Mouse (Mus musculus) bone marrow, adult 2 months (tissue): ENCODE measurements around the gene Muc4. TPM values are rescaled to one million over a fixed set of nuclear protein-coding genes. Genes with fewer than 3 reads are reported as not detected.

Source experiments
- H3K27ac ChIP-seq: fragments of 200-500 bp; 2 replicates; pipeline ENCODE4 v1.5.1; 2012; ENCODE audit warnings: low read depth, mild to moderate bottlenecking, control low read depth, inconsistent platforms, low read length; ENCODE audit not compliant: control insufficient read depth, poor library complexity, insufficient read depth
- H3K4me1 ChIP-seq: fragments of 200-500 bp; 2 replicates; pipeline ENCODE4 v1.6.1; 2011; ENCODE audit warnings: low read length; ENCODE audit not compliant: control insufficient read depth, insufficient read depth
- H3K4me3 ChIP-seq: fragments of 200-500 bp; replicated peaks from 2 replicates; pipeline ENCODE3; 2011; ENCODE audit warnings: mild to moderate bottlenecking, low read depth, low read length, control low read depth; ENCODE audit not compliant: control insufficient read depth
- CTCF ChIP-seq: fragments of 200-500 bp; IDR thresholded peaks from 2 replicates; pipeline ENCODE4 v1.5.1; 2011; ENCODE audit warnings: low read length, control low read depth; ENCODE audit not compliant: control insufficient read depth, insufficient read depth
- POLR2A ChIP-seq: fragments of 200-500 bp; IDR thresholded peaks from 2 replicates; pipeline ENCODE4 v1.6.1; 2011; ENCODE audit warnings: low read depth, mild to moderate bottlenecking, control low read depth, low read length, borderline replicate concordance; ENCODE audit not compliant: control insufficient read depth
- WGBS: fragments of 180-500 bp; shearing (Covaris S2); methylation state at CpG from one replicate; pipeline ENCODE4 v1.1.7; 2018; 5-methylcytosine and 5-hydroxymethylcytosine counted together
- polyA plus RNA-seq: library from polyadenylated mRNA; stranded (reverse); fragments of >200 nt; gene quantifications from 2 replicates; pipeline ENCODE4 v1.2.4, GENCODE M21; 2011; ENCODE audit warnings: low replicate concordance; ENCODE audit not compliant: missing spikeins, insufficient read depth, insufficient read length

Muc4 gene
- polyA plus RNA-seq, 1 experiment: not detected

- no peak overlapping the region for H3K27ac ChIP-seq
- no peak overlapping the region for H3K4me3 ChIP-seq
- H3K4me1 ChIP-seq: peaks cover 3% of the 10 kb centered on the region
- 82% methylated on average over 12 of the region's 12 CpGs for WGBS
- no peak for TF ChIP-seq POLR2A
- no peak for TF ChIP-seq CTCF
These were observed 89.7 kb downstream of the Muc4 start for GRCm38 (mm10) chr16:32825380-32825779.

- WGBS: 93% methylated on average over 11 of the region's 11 CpGs
- no peak overlapping the region for H3K4me3 ChIP-seq
- no peak overlapping the region for H3K27ac ChIP-seq
- TF ChIP-seq CTCF (no peak), POLR2A (no peak)
- peaks cover 3% of the 10 kb centered on the region for H3K4me1 ChIP-seq
These were observed 90.8 kb downstream of the Muc4 start for GRCm38 (mm10) chr16:32826521-32826920.

GRCm38 (mm10) chr16:32829104-32829503, 93.4 kb downstream of the Muc4 start:
- 87% methylated on average over 11 of the region's 11 CpGs for WGBS
- Histone ChIP-seq H3K4me1 (no peaks in the 10 kb centered on the region), H3K4me3 (no peak overlapping the region), H3K27ac (no peak overlapping the region)
- TF ChIP-seq CTCF (no peak), POLR2A (no peak)

- TF ChIP-seq POLR2A: no peak
- no peak for TF ChIP-seq CTCF
- WGBS: 88% methylated on average over 4 of the region's 4 CpGs
- Histone ChIP-seq H3K4me3 (no peak overlapping the region), H3K27ac (no peak overlapping the region), H3K4me1 (no peaks in the 10 kb centered on the region)
These were observed 95.8 kb downstream of the Muc4 start for GRCm38 (mm10) chr16:32831501-32831900.

Other genes starting within 250 kb of the Muc4 start
- not detected in 2 replicates for gene Slc51a, start 248.0 kb upstream of the Muc4 start, polyA plus RNA-seq
- not detected in 2 replicates for gene Zdhhc19, start 239.6 kb upstream of the Muc4 start, polyA plus RNA-seq
- 210 and 334 TPM in 2 replicates for gene Tfrc, start 127.0 kb upstream of the Muc4 start, polyA plus RNA-seq
- 70.2 and 105 TPM in 2 replicates for gene Tnk2, start 92.0 kb upstream of the Muc4 start, polyA plus RNA-seq
- gene Muc20, start 61.5 kb downstream of the Muc4 start, polyA plus RNA-seq: not detected in 2 replicates
- not detected in 2 replicates for gene Smbd1, start 74.6 kb downstream of the Muc4 start, polyA plus RNA-seq
- gene Fyttd1, start 141.6 kb downstream of the Muc4 start, polyA plus RNA-seq: 7.2 and 12.0 TPM in 2 replicates
- 12.8 and 25.8 TPM in 2 replicates for gene Rubcn, start 141.9 kb downstream of the Muc4 start, polyA plus RNA-seq
- 6.2 and 13.0 TPM in 2 replicates for gene Lrch3, start 178.2 kb downstream of the Muc4 start, polyA plus RNA-seq